Mouse (Mus musculus): ENCODE measurements around the gene Acbd6. TPM values are rescaled to one million over a fixed set of nuclear protein-coding genes. Genes with fewer than 3 reads are reported as not detected.

Gene Acbd6
- polyA plus RNA-seq, 1 experiment from 2014 or later, result 83.5 TPM

GRCm38 (mm10) chr1:155736096-155736825 is 178.3 kb downstream of the Acbd6 start:
- ATAC-seq (ENCODE audit: low FRiP score, low read depth), result no peak
- H3K27me3 ChIP-seq, result peaks cover 96% of the 10 kb centered on the region
- no peak overlapping the region for H3K4me2 ChIP-seq (replicated peaks)
- no peak overlapping the region for H3K4me3 ChIP-seq
- H3K36me3 ChIP-seq, result no peaks in the 10 kb centered on the region
- no peaks in the 10 kb centered on the region for H3K9me3 ChIP-seq
- no peak overlapping the region for H3K27ac ChIP-seq (replicated peaks)
- H3K4me1 ChIP-seq, result peaks cover 19% of the 10 kb centered on the region
- under 1% methylated on average over 26 of the region's 26 CpGs for WGBS
- no peak overlapping the region for H3K9ac ChIP-seq (replicated peaks)

GRCm38 (mm10) chr1:155737017-155737808 is 179.3 kb downstream of the Acbd6 start:
- peaks cover 96% of the 10 kb centered on the region for H3K27me3 ChIP-seq
- H3K36me3 ChIP-seq, result no peaks in the 10 kb centered on the region
- H3K9me3 ChIP-seq, result no peaks in the 10 kb centered on the region
- WGBS, result under 1% methylated on average over 57 of the region's 58 CpGs
- H3K4me1 ChIP-seq, result peaks cover 29% of the 10 kb centered on the region
- no peak overlapping the region; the same call in 1 of the 2 replicates for H3K4me3 ChIP-seq
- no peak for ATAC-seq (ENCODE audit: low FRiP score, low read depth)
- H3K9ac ChIP-seq (replicated peaks), result no peak overlapping the region
- no peak overlapping the region for H3K4me2 ChIP-seq (replicated peaks)
- H3K27ac ChIP-seq (replicated peaks), result no peak overlapping the region

GRCm38 (mm10) chr1:155737809-155738383 is 180.0 kb downstream of the Acbd6 start:
- Histone ChIP-seq H3K9ac (replicated peaks) (no peak overlapping the region), H3K4me2 (replicated peaks) (no peak overlapping the region), H3K27me3 (peaks cover 96% of the 10 kb centered on the region), H3K9me3 (no peaks in the 10 kb centered on the region), H3K4me3 (no peak overlapping the region), H3K4me1 (peaks cover 36% of the 10 kb centered on the region), H3K36me3 (no peaks in the 10 kb centered on the region), H3K27ac (replicated peaks) (no peak overlapping the region)
- WGBS, result under 1% methylated on average over 25 of the region's 25 CpGs
- no peak for ATAC-seq (ENCODE audit: low FRiP score, low read depth)

Other genes with a start within 250 kb of the Acbd6 start
- 34.1 and 39.9 TPM in 2 replicates for gene Xpr1, start 140.7 kb upstream of the Acbd6 start, polyA plus RNA-seq (2016; fragmentation: Nextera tagmentation; extraction: Ambion mirVana)
- gene Lhx4, start 193.6 kb downstream of the Acbd6 start, polyA plus RNA-seq (2016; fragmentation: Nextera tagmentation; extraction: Ambion mirVana), result 1.6 and 3.5 TPM in 2 replicates

Data from midbrain, embryonic 12.5 days (tissue).